Mouse (Mus musculus): Measurements from ENCODE around the gene Mcpt1. TPM values are rescaled to one million over a fixed set of nuclear protein-coding genes. Genes with fewer than 3 reads are reported as not detected.
"Not testable (repeated sequence)": the region's sequence is repeated elsewhere in the genome, so short reads cannot be mapped to it uniquely, and the experiment has no call there.

Mcpt1 gene
- total and polyA plus RNA-seq, 2 experiments from 2014 or later: not detected

- H3K9me3 ChIP-seq (ENCODE audit: low read length): no peaks in the 10 kb centered on the region
- no peaks in the 10 kb centered on the region for H3K27me3 ChIP-seq (ENCODE audit: insufficient read depth, low read length)
- H3K4me2 ChIP-seq (ENCODE audit: low read depth, low read length, poor library complexity, severe bottlenecking): no peak overlapping the region
- DNase-seq (ENCODE audit: low spot score): no peak
- 100% methylated on average over 2 of the region's 2 CpGs for WGBS
- no peaks in the 10 kb centered on the region for H3K36me3 ChIP-seq (ENCODE audit: insufficient read depth, low read length)
- H3K9ac ChIP-seq (replicated peaks; ENCODE audit: low read length, poor library complexity, severe bottlenecking): no peak overlapping the region
- ATAC-seq (ENCODE audit: low FRiP score): no peak
- H3K4me3 ChIP-seq (ENCODE audit: low read depth, low read length): no peak overlapping the region
- no peak overlapping the region for H3K27ac ChIP-seq (ENCODE audit: low read depth, low read length)
- no peaks in the 10 kb centered on the region for H3K4me1 ChIP-seq (ENCODE audit: insufficient read depth, low read length)
- TF ChIP-seq CTCF (IDR thresholded peaks at IDR 0.05): no peak
These were observed 16.7 kb downstream of the Mcpt1 start for GRCm38 (mm10) chr14:56034433-56034832.

- not testable (repeated sequence) for H3K9me3 ChIP-seq (ENCODE audit: low read length); H3K27ac ChIP-seq (ENCODE audit: low read depth, low read length); H3K4me1 ChIP-seq (ENCODE audit: insufficient read depth, low read length); H3K4me2 ChIP-seq (ENCODE audit: low read depth, low read length, poor library complexity, severe bottlenecking); H3K9ac ChIP-seq (replicated peaks; ENCODE audit: low read length, poor library complexity, severe bottlenecking); H3K36me3 ChIP-seq (ENCODE audit: insufficient read depth, low read length); H3K27me3 ChIP-seq (ENCODE audit: insufficient read depth, low read length); H3K4me3 ChIP-seq (ENCODE audit: low read depth, low read length); DNase-seq (ENCODE audit: low spot score); ATAC-seq (ENCODE audit: low FRiP score)
- 67% methylated on average over 1 of the region's 1 CpGs for WGBS
These were observed 24.0 kb downstream of the Mcpt1 start, which contains the start of gene Mcpt2 for GRCm38 (mm10) chr14:56041792-56042191. Mcpt2 (plus strand) TSS chr14:56042041.

GRCm38 (mm10) chr14:56055408-56055807, 37.6 kb downstream of the Mcpt1 start:
- no peak for TF ChIP-seq CTCF (IDR thresholded peaks at IDR 0.05)
- Histone ChIP-seq H3K9me3 (ENCODE audit: low read length) (no peaks in the 10 kb centered on the region), H3K4me3 (ENCODE audit: low read depth, low read length) (no peak overlapping the region), H3K27ac (ENCODE audit: low read depth, low read length) (no peak overlapping the region), H3K4me1 (ENCODE audit: insufficient read depth, low read length) (no peaks in the 10 kb centered on the region), H3K36me3 (ENCODE audit: insufficient read depth, low read length) (no peaks in the 10 kb centered on the region), H3K9ac (replicated peaks; ENCODE audit: low read length, poor library complexity, severe bottlenecking) (no peak overlapping the region), H3K4me2 (ENCODE audit: low read depth, low read length, poor library complexity, severe bottlenecking) (no peak overlapping the region), H3K27me3 (ENCODE audit: insufficient read depth, low read length) (no peaks in the 10 kb centered on the region)
- ATAC-seq (ENCODE audit: low FRiP score) (no peak), DNase-seq (ENCODE audit: low spot score) (no peak)
- WGBS: 81% methylated on average over 3 of the region's 3 CpGs

- 85% methylated on average over 4 of the region's 4 CpGs for WGBS
- TF ChIP-seq CTCF (IDR thresholded peaks at IDR 0.05): no peak
- Histone ChIP-seq H3K9ac (replicated peaks; ENCODE audit: low read length, poor library complexity, severe bottlenecking) (no peak overlapping the region), H3K4me3 (ENCODE audit: low read depth, low read length) (no peak overlapping the region), H3K4me1 (ENCODE audit: insufficient read depth, low read length) (no peaks in the 10 kb centered on the region), H3K36me3 (ENCODE audit: insufficient read depth, low read length) (no peaks in the 10 kb centered on the region), H3K27ac (ENCODE audit: low read depth, low read length) (no peak overlapping the region), H3K9me3 (ENCODE audit: low read length) (no peaks in the 10 kb centered on the region), H3K27me3 (ENCODE audit: insufficient read depth, low read length) (no peaks in the 10 kb centered on the region), H3K4me2 (ENCODE audit: low read depth, low read length, poor library complexity, severe bottlenecking) (no peak overlapping the region)
- DNase-seq (ENCODE audit: low spot score): no peak
- ATAC-seq (ENCODE audit: low FRiP score): no peak
These were observed 40.0 kb downstream of the Mcpt1 start for GRCm38 (mm10) chr14:56057722-56058121.

GRCm38 (mm10) chr14:56062213-56062612, 44.4 kb downstream of the Mcpt1 start, which contains the start of gene Mcpt4:
Mcpt4 (minus strand) TSS chr14:56062313.
- not testable (repeated sequence) for ATAC-seq (ENCODE audit: low FRiP score); H3K4me1 ChIP-seq (ENCODE audit: insufficient read depth, low read length)
- 81% methylated on average over 3 of the region's 3 CpGs for WGBS

More at GRCm38 (mm10) chr14:56062213-56062612, 44.4 kb downstream of the Mcpt1 start, which contains the start of gene Mcpt4:
- H3K4me2 ChIP-seq (ENCODE audit: low read depth, low read length, poor library complexity, severe bottlenecking); H3K4me3 ChIP-seq (ENCODE audit: low read depth, low read length); DNase-seq (ENCODE audit: low spot score); H3K27me3 ChIP-seq (ENCODE audit: insufficient read depth, low read length); H3K9ac ChIP-seq (replicated peaks; ENCODE audit: low read length, poor library complexity, severe bottlenecking); H3K9me3 ChIP-seq (ENCODE audit: low read length); H3K36me3 ChIP-seq (ENCODE audit: insufficient read depth, low read length); H3K27ac ChIP-seq (ENCODE audit: low read depth, low read length): not testable (repeated sequence)

Other genes with a start within 250 kb of the Mcpt1 start
- 3.6 and 4.0 TPM in 2 replicates for gene Adcy4, start 233.9 kb upstream of the Mcpt1 start, total RNA-seq (2014; rRNA removed)
- 1.7 TPM in 2 replicates for gene Adcy4, start 233.9 kb upstream of the Mcpt1 start, polyA plus RNA-seq (2015; fragmentation: Nextera tagmentation; extraction: Ambion mirVana)
- 0.27 TPM in 1 of 2 replicates, not detected in the other for gene Ripk3, start 229.1 kb upstream of the Mcpt1 start, total RNA-seq (2014; rRNA removed)
- gene Ripk3, start 229.1 kb upstream of the Mcpt1 start, polyA plus RNA-seq (2015; fragmentation: Nextera tagmentation; extraction: Ambion mirVana): 1.3 and 3.0 TPM in 2 replicates
- 9.6 and 12.9 TPM in 2 replicates for gene Nfatc4, start 194.8 kb upstream of the Mcpt1 start, total RNA-seq (2014; rRNA removed)
- 4.2 and 5.2 TPM in 2 replicates for gene Nfatc4, start 194.8 kb upstream of the Mcpt1 start, polyA plus RNA-seq (2015; fragmentation: Nextera tagmentation; extraction: Ambion mirVana)
- 36.4 and 42.0 TPM in 2 replicates for gene Nynrin, start 164.0 kb upstream of the Mcpt1 start, total RNA-seq (2014; rRNA removed)
- 6.8 and 7.2 TPM in 2 replicates for gene Nynrin, start 164.0 kb upstream of the Mcpt1 start, polyA plus RNA-seq (2015; fragmentation: Nextera tagmentation; extraction: Ambion mirVana)
- 0.66 and 1.8 TPM in 2 replicates for gene Cbln3, start 133.6 kb upstream of the Mcpt1 start, total RNA-seq (2014; rRNA removed)
- 0.43 and 0.54 TPM in 2 replicates for gene Cbln3, start 133.6 kb upstream of the Mcpt1 start, polyA plus RNA-seq (2015; fragmentation: Nextera tagmentation; extraction: Ambion mirVana)
- gene Khnyn, start 133.0 kb upstream of the Mcpt1 start, total RNA-seq (2014; rRNA removed): 14.2 and 19.9 TPM in 2 replicates
- 6.3 and 6.5 TPM in 2 replicates for gene Khnyn, start 133.0 kb upstream of the Mcpt1 start, polyA plus RNA-seq (2015; fragmentation: Nextera tagmentation; extraction: Ambion mirVana)
- gene Sdr39u1, start 117.7 kb upstream of the Mcpt1 start, total RNA-seq (2014; rRNA removed): 143 and 146 TPM in 2 replicates
- 131 and 162 TPM in 2 replicates for gene Sdr39u1, start 117.7 kb upstream of the Mcpt1 start, polyA plus RNA-seq (2015; fragmentation: Nextera tagmentation; extraction: Ambion mirVana)
- 2.7 TPM in 1 of 2 replicates, not detected in the other for gene Cma1, start 73.3 kb upstream of the Mcpt1 start, total RNA-seq (2014; rRNA removed)
- gene Cma1, start 73.3 kb upstream of the Mcpt1 start, polyA plus RNA-seq (2015; fragmentation: Nextera tagmentation; extraction: Ambion mirVana): 0.42 and 1.7 TPM in 2 replicates
- gene Cma2, start 67.0 kb upstream of the Mcpt1 start, total RNA-seq (2014; rRNA removed): not detected in 2 replicates
- not detected in 2 replicates for gene Cma2, start 67.0 kb upstream of the Mcpt1 start, polyA plus RNA-seq (2015; fragmentation: Nextera tagmentation; extraction: Ambion mirVana)
- gene Mcpt9, start 12.5 kb downstream of the Mcpt1 start, total RNA-seq (2014; rRNA removed): not detected in 2 replicates
- not detected in 2 replicates for gene Mcpt9, start 12.5 kb downstream of the Mcpt1 start, polyA plus RNA-seq (2015; fragmentation: Nextera tagmentation; extraction: Ambion mirVana)
- gene Mcpt2, start 24.1 kb downstream of the Mcpt1 start, total RNA-seq (2014; rRNA removed): not detected in 2 replicates
- gene Mcpt2, start 24.1 kb downstream of the Mcpt1 start, polyA plus RNA-seq (2015; fragmentation: Nextera tagmentation; extraction: Ambion mirVana): not detected in 2 replicates
- gene Mcpt4, start 44.3 kb downstream of the Mcpt1 start, total RNA-seq (2014; rRNA removed): 0.38 TPM in 1 of 2 replicates, not detected in the other
- gene Mcpt4, start 44.3 kb downstream of the Mcpt1 start, polyA plus RNA-seq (2015; fragmentation: Nextera tagmentation; extraction: Ambion mirVana): not detected in 2 replicates
- not detected in 2 replicates for gene Mcpt8, start 67.3 kb downstream of the Mcpt1 start, total RNA-seq (2014; rRNA removed)
- not detected in 2 replicates for gene Mcpt8, start 67.3 kb downstream of the Mcpt1 start, polyA plus RNA-seq (2015; fragmentation: Nextera tagmentation; extraction: Ambion mirVana)
- gene Ctsg, start 84.6 kb downstream of the Mcpt1 start, total RNA-seq (2014; rRNA removed): not detected in 2 replicates
- 0.21 TPM in 1 of 2 replicates, not detected in the other for gene Ctsg, start 84.6 kb downstream of the Mcpt1 start, polyA plus RNA-seq (2015; fragmentation: Nextera tagmentation; extraction: Ambion mirVana)
- gene Gzme, start 102.7 kb downstream of the Mcpt1 start, total RNA-seq (2014; rRNA removed): not detected in 2 replicates
- gene Gzme, start 102.7 kb downstream of the Mcpt1 start, polyA plus RNA-seq (2015; fragmentation: Nextera tagmentation; extraction: Ambion mirVana): not detected in 2 replicates
- gene Gzmd, start 114.6 kb downstream of the Mcpt1 start, total RNA-seq (2014; rRNA removed): not detected in 2 replicates
- not detected in 2 replicates for gene Gzmd, start 114.6 kb downstream of the Mcpt1 start, polyA plus RNA-seq (2015; fragmentation: Nextera tagmentation; extraction: Ambion mirVana)
- not detected in 2 replicates for gene Gzmg, start 141.6 kb downstream of the Mcpt1 start, total RNA-seq (2014; rRNA removed)
- not detected in 2 replicates for gene Gzmg, start 141.6 kb downstream of the Mcpt1 start, polyA plus RNA-seq (2015; fragmentation: Nextera tagmentation; extraction: Ambion mirVana)
- not detected in 2 replicates for gene Gzmn, start 156.6 kb downstream of the Mcpt1 start, total RNA-seq (2014; rRNA removed)
- not detected in 2 replicates for gene Gzmn, start 156.6 kb downstream of the Mcpt1 start, polyA plus RNA-seq (2015; fragmentation: Nextera tagmentation; extraction: Ambion mirVana)
- not detected in 2 replicates for gene Gzmf, start 193.4 kb downstream of the Mcpt1 start, total RNA-seq (2014; rRNA removed)
- not detected in 2 replicates for gene Gzmf, start 193.4 kb downstream of the Mcpt1 start, polyA plus RNA-seq (2015; fragmentation: Nextera tagmentation; extraction: Ambion mirVana)
- gene Gzmc, start 216.7 kb downstream of the Mcpt1 start, total RNA-seq (2014; rRNA removed): not detected in 2 replicates
- 0.20 TPM in 1 of 2 replicates, not detected in the other for gene Gzmc, start 216.7 kb downstream of the Mcpt1 start, polyA plus RNA-seq (2015; fragmentation: Nextera tagmentation; extraction: Ambion mirVana)
- not detected in 2 replicates for gene Gzmb, start 244.3 kb downstream of the Mcpt1 start, total RNA-seq (2014; rRNA removed)
- not detected in 2 replicates for gene Gzmb, start 244.3 kb downstream of the Mcpt1 start, polyA plus RNA-seq (2015; fragmentation: Nextera tagmentation; extraction: Ambion mirVana)